Mouse (Mus musculus): ENCODE measurements around the gene Alpl. TPM values are rescaled to one million over a fixed set of nuclear protein-coding genes. Genes with fewer than 3 reads are reported as not detected.

Gene Alpl
- total RNA-seq, 2 experiments from 2014 or later = 7.4 to 8.8 TPM

- no peak for DNase-seq (ENCODE audit: extremely low spot score in 1 of 2, low spot score in 2 of 2)
- intact Hi-C loops (cut with DNase I) = no loop called here
These were observed 90.8 kb downstream of the Alpl start for GRCm38 (mm10) chr4:137705379-137705778.

GRCm38 (mm10) chr4:137704561-137704960 is 91.6 kb downstream of the Alpl start:
- no peak for DNase-seq (ENCODE audit: extremely low spot score in 1 of 2, low spot score in 2 of 2)
- intact Hi-C loops (cut with DNase I) = no loop called here

GRCm38 (mm10) chr4:137703077-137703476 is 93.1 kb downstream of the Alpl start:
- intact Hi-C loops (cut with DNase I) = no loop called here
- DNase-seq (ENCODE audit: extremely low spot score in 1 of 2, low spot score in 2 of 2) = no peak

- intact Hi-C loops (cut with DNase I) = no loop called here
These were observed 95.2 kb downstream of the Alpl start for GRCm38 (mm10) chr4:137700960-137701359.

GRCm38 (mm10) chr4:137699264-137700211 is 96.6 kb downstream of the Alpl start:
- intact Hi-C loops (cut with DNase I) = no loop called here

More at GRCm38 (mm10) chr4:137700960-137701359, 95.2 kb downstream of the Alpl start:
- DNase-seq (ENCODE audit: extremely low spot score in 1 of 2, low spot score in 2 of 2) = no peak

GRCm38 (mm10) chr4:137698076-137698985 is 97.9 kb downstream of the Alpl start:
- peak in 1 of 2 experiments; percentile 52 for DNase-seq (ENCODE audit: extremely low spot score in 1 of 2, low spot score in 2 of 2)
- intact Hi-C loops (cut with DNase I) = no loop called here

More at GRCm38 (mm10) chr4:137699264-137700211, 96.6 kb downstream of the Alpl start:
- DNase-seq (ENCODE audit: extremely low spot score in 1 of 2, low spot score in 2 of 2) = no peak

GRCm38 (mm10) chr4:137697156-137697885 is 98.9 kb downstream of the Alpl start:
- peak in 1 of 2 experiments; percentile 47 for DNase-seq (ENCODE audit: extremely low spot score in 1 of 2, low spot score in 2 of 2)
- intact Hi-C loops (cut with DNase I) = no loop called here

- no peak for DNase-seq (ENCODE audit: extremely low spot score in 1 of 2, low spot score in 2 of 2)
- intact Hi-C loops (cut with DNase I) = no loop called here
These were observed 100.3 kb downstream of the Alpl start for GRCm38 (mm10) chr4:137695900-137696299.

GRCm38 (mm10) chr4:137695300-137695699 is 100.9 kb downstream of the Alpl start:
- intact Hi-C loops (cut with DNase I) = no loop called here
- DNase-seq (ENCODE audit: extremely low spot score in 1 of 2, low spot score in 2 of 2) = no peak

GRCm38 (mm10) chr4:137692107-137692902 is 103.9 kb downstream of the Alpl start:
- DNase-seq (ENCODE audit: extremely low spot score in 1 of 2, low spot score in 2 of 2) = no peak
- intact Hi-C loops (cut with DNase I) = no loop called here

Other genes starting within 250 kb of the Alpl start
- gene Ldlrad2, start 221.8 kb downstream of the Alpl start, total RNA-seq (2021) = not detected
- 100 to 1,000 TPM; 125 to 126 TPM for gene Usp48, start 202.6 kb downstream of the Alpl start, total RNA-seq (2021)
- gene Rap1gap, start 131.7 kb downstream of the Alpl start, total RNA-seq (2021) = 100 to 1,000 TPM; 228 to 242 TPM
- gene Ece1, start 65.9 kb upstream of the Alpl start, total RNA-seq (2021) = 10 to 100 TPM; 58.6 to 65.2 TPM
- gene Eif4g3, start 196.6 kb upstream of the Alpl start, total RNA-seq (2021) = 100 to 1,000 TPM; 198 to 199 TPM

Data from left cerebral cortex, postnatal 10 days (tissue).